Mouse (Mus musculus) C2C12 (cell line): ENCODE results near the gene Cnnm1. TPM values are rescaled to one million over a fixed set of nuclear protein-coding genes. Genes with fewer than 3 reads are reported as not detected.

ENCODE experiments used
- H3K27me3 ChIP-seq: one replicate; pipeline ENCODE4 v1.6.1; 2011; ENCODE audit not compliant: control insufficient read depth, insufficient read depth, insufficient read length
- H3K36me3 ChIP-seq: one replicate; pipeline ENCODE4 v1.6.1; 2011; ENCODE audit not compliant: control insufficient read depth, insufficient read depth
- H3K4me3 ChIP-seq: one replicate; pipeline ENCODE4 v1.5.1; 2011; ENCODE audit warnings: mild to moderate bottlenecking, control low read depth; ENCODE audit not compliant: poor library complexity, insufficient read depth, severe bottlenecking
- H3K79me2 ChIP-seq: one replicate; pipeline ENCODE4 v1.6.1; 2011; ENCODE audit not compliant: control insufficient read depth, insufficient read depth
- H3K79me3 ChIP-seq: one replicate; pipeline ENCODE4 v1.6.1; 2011; ENCODE audit warnings: low read depth, control low read depth
- H3ac ChIP-seq: one replicate; pipeline ENCODE3; 2011; ENCODE audit warnings: low read depth; ENCODE audit not compliant: control insufficient read depth, insufficient read length
- CEBPB ChIP-seq: IDR thresholded peaks from one replicate; pipeline ENCODE4 v1.6.1; 2011; ENCODE audit warnings: low read depth, mild to moderate bottlenecking, control low read depth, moderate library complexity
- CTCF ChIP-seq: IDR thresholded peaks from one replicate; pipeline ENCODE4 v1.5.1; 2011; ENCODE audit not compliant: control insufficient read depth, insufficient read depth, insufficient read length
- FOSL1 ChIP-seq: IDR thresholded peaks from one replicate; pipeline ENCODE4 v1.8.0; 2011; ENCODE audit warnings: mild to moderate bottlenecking, low read length; ENCODE audit not compliant: poor library complexity, insufficient read depth, severe bottlenecking
- MAX ChIP-seq: IDR thresholded peaks from one replicate; pipeline ENCODE4 v1.6.1; 2011; ENCODE audit warnings: mild to moderate bottlenecking, control low read depth
- MYOD1 ChIP-seq: IDR thresholded peaks from one replicate; pipeline ENCODE4 v1.6.1; 2011; ENCODE audit warnings: low read depth; ENCODE audit not compliant: control insufficient read depth, insufficient read length
- MYOG ChIP-seq: IDR thresholded peaks from one replicate; pipeline ENCODE4 v1.6.1; 2011; ENCODE audit not compliant: control insufficient read depth, insufficient read length; ENCODE audit errors: extremely low read depth
- USF1 ChIP-seq: IDR thresholded peaks from one replicate; pipeline ENCODE4 v1.6.1; 2011; ENCODE audit warnings: low read depth, mild to moderate bottlenecking, control low read depth, moderate library complexity
- polyA plus RNA-seq: library from polyadenylated mRNA; unstranded; fragments of >200 nt; fragmentation: generic; extraction: Trizol; gene quantifications from one replicate; pipeline ENCODE4 v1.2.1, GENCODE M21; 2012; ENCODE audit warnings: missing spikeins

Cnnm1 gene
- polyA plus RNA-seq, 1 experiment, result not detected

GRCm38 (mm10) chr19:43427446-43428224, 12.6 kb upstream of the Cnnm1 start:
- Histone ChIP-seq H3ac (no peak overlapping the region), H3K79me3 (no peaks in the 10 kb centered on the region), H3K27me3 (peaks cover 7% of the 10 kb centered on the region), H3K4me3 (no peak overlapping the region), H3K36me3 (no peaks in the 10 kb centered on the region), H3K79me2 (no peaks in the 10 kb centered on the region)
- TF ChIP-seq MYOG, result no peak
- TF ChIP-seq CTCF, result no peak
- TF ChIP-seq CEBPB, result no peak
- TF ChIP-seq MYOD1, result no peak
- no peak for TF ChIP-seq USF1

GRCm38 (mm10) chr19:43439246-43439645, 990 bp upstream of the Cnnm1 start:
- no peaks in the 10 kb centered on the region for H3K79me3 ChIP-seq
- H3K36me3 ChIP-seq, result no peaks in the 10 kb centered on the region
- no peaks in the 10 kb centered on the region for H3K79me2 ChIP-seq
- H3ac ChIP-seq, result no peak overlapping the region
- H3K4me3 ChIP-seq, result no peak overlapping the region
- TF ChIP-seq MYOD1, result no peak
- H3K27me3 ChIP-seq, result peaks cover 34% of the 10 kb centered on the region

DNA sequence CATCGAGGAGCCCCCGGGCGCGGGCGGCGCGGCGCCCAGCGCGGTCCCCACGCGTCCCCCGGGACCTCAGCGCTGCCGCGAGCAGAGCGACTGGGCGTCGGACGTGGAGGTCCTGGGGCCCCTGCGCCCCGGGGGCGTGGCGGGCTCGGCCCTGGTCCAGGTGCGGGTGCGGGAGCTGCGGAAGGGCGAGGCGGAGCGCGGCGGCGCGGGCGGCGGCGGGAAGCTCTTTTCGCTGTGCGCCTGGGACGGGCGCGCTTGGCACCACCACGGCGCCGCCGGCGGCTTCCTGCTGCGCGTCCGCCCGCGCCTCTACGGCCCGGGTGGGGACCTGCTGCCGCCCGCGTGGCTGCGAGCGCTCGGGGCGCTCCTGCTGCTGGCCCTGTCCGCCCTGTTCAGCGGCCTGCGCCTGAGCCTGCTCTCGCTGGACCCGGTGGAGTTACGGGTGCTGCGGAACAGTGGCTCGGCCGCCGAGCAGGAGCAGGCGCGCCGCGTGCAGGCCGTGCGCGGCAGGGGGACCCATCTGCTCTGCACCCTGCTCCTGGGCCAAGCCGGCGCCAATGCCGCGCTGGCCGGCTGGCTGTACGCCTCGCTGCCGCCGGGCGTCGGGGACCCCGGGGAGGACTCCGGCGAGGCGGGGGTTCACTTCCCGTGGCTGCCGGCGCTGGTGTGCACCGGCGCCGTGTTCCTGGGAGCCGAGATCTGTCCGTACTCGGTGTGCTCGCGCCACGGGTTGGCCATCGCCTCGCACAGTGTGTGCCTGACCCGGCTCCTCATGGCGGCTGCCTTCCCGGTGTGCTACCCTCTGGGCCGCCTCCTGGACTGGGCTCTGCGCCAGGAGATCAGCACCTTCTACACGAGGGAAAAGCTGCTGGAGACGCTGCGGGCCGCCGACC, 778 bp downstream of the Cnnm1 start:
- Histone ChIP-seq H3K4me3 (no peak overlapping the region), H3K27me3 (peaks cover 30% of the 10 kb centered on the region)
- TF ChIP-seq CTCF (no peak), FOSL1 (no peak), CEBPB (no peak), USF1 (no peak), MAX (no peak), MYOD1 (no peak)

GRCm38 (mm10) chr19:43441661-43441990, 1.4 kb downstream of the Cnnm1 start:
- Histone ChIP-seq H3ac (no peak overlapping the region), H3K4me3 (no peak overlapping the region), H3K36me3 (no peaks in the 10 kb centered on the region), H3K79me2 (no peaks in the 10 kb centered on the region), H3K79me3 (no peaks in the 10 kb centered on the region), H3K27me3 (peaks cover 30% of the 10 kb centered on the region)
- TF ChIP-seq MYOG (no peak), USF1 (no peak), FOSL1 (no peak), CEBPB (no peak), MAX (no peak), MYOD1 (no peak), CTCF (no peak)

More for the DNA sequence above, 778 bp downstream of the Cnnm1 start:
- Histone ChIP-seq H3K36me3 (no peaks in the 10 kb centered on the region), H3K79me3 (no peaks in the 10 kb centered on the region), H3K79me2 (no peaks in the 10 kb centered on the region), H3ac (no peak overlapping the region)

GRCm38 (mm10) chr19:43442269-43442668, 2.0 kb downstream of the Cnnm1 start:
- TF ChIP-seq FOSL1, result no peak
- no peak for TF ChIP-seq CEBPB
- TF ChIP-seq MYOG, result no peak
- TF ChIP-seq CTCF, result no peak
- no peak for TF ChIP-seq USF1
- TF ChIP-seq MAX, result no peak
- TF ChIP-seq MYOD1, result no peak
- Histone ChIP-seq H3K27me3 (peaks cover 30% of the 10 kb centered on the region), H3K4me3 (no peak overlapping the region), H3K36me3 (no peaks in the 10 kb centered on the region), H3K79me3 (no peaks in the 10 kb centered on the region), H3K79me2 (no peaks in the 10 kb centered on the region), H3ac (no peak overlapping the region)

- no peak overlapping the region for H3ac ChIP-seq
- TF ChIP-seq MYOD1, result no peak
- no peaks in the 10 kb centered on the region for H3K79me3 ChIP-seq
- no peak overlapping the region for H3K4me3 ChIP-seq
- H3K36me3 ChIP-seq, result no peaks in the 10 kb centered on the region
- H3K27me3 ChIP-seq, result peaks cover 33% of the 10 kb centered on the region
- no peaks in the 10 kb centered on the region for H3K79me2 ChIP-seq
These were observed 2.7 kb downstream of the Cnnm1 start for GRCm38 (mm10) chr19:43442906-43443305.
